Mouse (Mus musculus): Measurements from ENCODE around the gene Serping1. TPM values are rescaled to one million over a fixed set of nuclear protein-coding genes. Genes with fewer than 3 reads are reported as not detected.

Gene Serping1
- total RNA-seq, 1 experiment from 2014 or later = not detected

- no peak for ATAC-seq (replicated peaks; ENCODE audit: low read depth, poor library complexity, severe bottlenecking)
Observed at GRCm38 (mm10) chr2:84721182-84721581, 54.1 kb downstream of the Serping1 start.

GRCm38 (mm10) chr2:84720718-84721117 is 54.5 kb downstream of the Serping1 start:
- ATAC-seq (replicated peaks; ENCODE audit: low read depth, poor library complexity, severe bottlenecking) = no peak

- ATAC-seq (replicated peaks; ENCODE audit: low read depth, poor library complexity, severe bottlenecking) = no peak
Observed at GRCm38 (mm10) chr2:84717357-84717756, 57.9 kb downstream of the Serping1 start.

- no peak for ATAC-seq (replicated peaks; ENCODE audit: low read depth, poor library complexity, severe bottlenecking)
Observed at GRCm38 (mm10) chr2:84716423-84717355, 58.6 kb downstream of the Serping1 start.

- ATAC-seq (replicated peaks; ENCODE audit: low read depth, poor library complexity, severe bottlenecking) = peak; percentile 88
Observed at GRCm38 (mm10) chr2:84715562-84716361, 59.5 kb downstream of the Serping1 start.

Other genes with a start within 250 kb of the Serping1 start
- 28.7 and 29.9 TPM in 2 replicates for gene Ctnnd1, start 124.7 kb downstream of the Serping1 start, total RNA-seq (2017)
- 0.05 TPM in 1 of 2 replicates, not detected in the other for gene Btbd18, start 116.4 kb downstream of the Serping1 start, total RNA-seq (2017)
- 74.6 and 105 TPM in 2 replicates for gene Selenoh, start 104.7 kb downstream of the Serping1 start, total RNA-seq (2017)
- 6.6 TPM in 1 of 2 replicates, not detected in the other for gene Gm28635, start 97.4 kb downstream of the Serping1 start, total RNA-seq (2017)
- 33.2 and 39.2 TPM in 2 replicates for gene Med19, start 97.0 kb downstream of the Serping1 start, total RNA-seq (2017)
- gene Tmx2, start 96.3 kb downstream of the Serping1 start, total RNA-seq (2017) = 44.1 and 55.1 TPM in 2 replicates
- 28.9 and 37.0 TPM in 2 replicates for gene Zdhhc5, start 60.3 kb downstream of the Serping1 start, total RNA-seq (2017)
- 32.5 and 33.7 TPM in 2 replicates for gene Clp1, start 48.1 kb downstream of the Serping1 start, total RNA-seq (2017)
- gene Ypel4, start 41.4 kb downstream of the Serping1 start, total RNA-seq (2017) = 0.27 and 1.5 TPM in 2 replicates
- gene Gm19426, start 31.8 kb downstream of the Serping1 start, total RNA-seq (2017) = 2.8 TPM in 1 of 2 replicates, not detected in the other
- gene Ube2l6, start 23.4 kb upstream of the Serping1 start, total RNA-seq (2017) = 20.6 and 24.7 TPM in 2 replicates
- gene Smtnl1, start 47.2 kb upstream of the Serping1 start, total RNA-seq (2017) = not detected in 2 replicates
- 43.7 and 48.9 TPM in 2 replicates for gene Timm10, start 51.6 kb upstream of the Serping1 start, total RNA-seq (2017)
- gene Slc43a1, start 63.4 kb upstream of the Serping1 start, total RNA-seq (2017) = 21.0 and 23.4 TPM in 2 replicates
- gene Rtn4rl2, start 111.3 kb upstream of the Serping1 start, total RNA-seq (2017) = not detected in 2 replicates
- gene Slc43a3, start 161.1 kb upstream of the Serping1 start, total RNA-seq (2017) = 91.9 and 105 TPM in 2 replicates
- gene Prg2, start 205.0 kb upstream of the Serping1 start, total RNA-seq (2017) = 26.2 and 36.6 TPM in 2 replicates
- gene Prg3, start 212.8 kb upstream of the Serping1 start, total RNA-seq (2017) = 2.8 and 7.1 TPM in 2 replicates